Mouse (Mus musculus) embryo, embryonic 10.5 days (tissue): Measurements from ENCODE around the gene March2.

ENCODE experiments used
- DNase-seq: peaks from one replicate; pipeline ENCODE4 v3.0.0-alpha.2; 2015; ENCODE audit warnings: low spot score

March2 gene

DNA sequence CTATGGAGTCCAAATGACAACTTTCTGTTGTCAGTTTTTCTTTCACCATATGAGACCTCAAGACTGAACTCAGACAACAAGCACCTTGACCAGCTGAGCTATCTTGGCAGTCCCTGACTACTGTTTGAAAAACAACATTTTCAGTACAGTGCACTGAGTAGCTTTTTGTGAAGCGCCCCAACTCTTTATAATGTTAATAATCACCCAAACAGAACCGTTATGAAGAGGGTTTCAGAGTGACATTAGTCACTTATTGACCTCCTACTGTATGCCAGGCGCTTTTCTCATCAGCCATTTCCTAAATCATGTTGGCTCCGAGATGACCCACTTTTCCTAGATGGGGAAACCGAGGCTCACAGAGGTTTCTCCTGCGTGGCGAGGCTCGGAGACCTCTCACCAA is 488 bp downstream of the March2 start:
- DNase-seq = no peak

DNA sequence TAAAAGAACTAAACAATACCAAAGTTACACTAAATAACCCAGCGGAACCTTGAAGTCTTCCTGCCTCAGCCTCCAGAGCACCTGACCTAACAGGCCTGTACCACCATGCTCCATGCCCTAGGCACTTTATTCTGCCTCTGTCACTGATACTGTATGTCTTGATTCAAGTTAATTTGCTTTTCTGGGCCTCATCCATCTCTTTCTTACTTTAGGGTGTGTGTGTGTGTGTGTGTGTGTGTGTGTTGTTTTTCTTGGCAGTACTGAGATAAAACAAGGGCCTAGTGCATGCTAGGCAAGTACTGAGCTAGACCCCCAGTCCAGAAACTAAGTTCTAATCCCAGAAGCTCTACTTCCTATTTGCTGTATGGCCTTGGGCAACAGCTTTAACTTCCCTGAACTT is 1.2 kb downstream of the March2 start:
- DNase-seq = no peak

DNA sequence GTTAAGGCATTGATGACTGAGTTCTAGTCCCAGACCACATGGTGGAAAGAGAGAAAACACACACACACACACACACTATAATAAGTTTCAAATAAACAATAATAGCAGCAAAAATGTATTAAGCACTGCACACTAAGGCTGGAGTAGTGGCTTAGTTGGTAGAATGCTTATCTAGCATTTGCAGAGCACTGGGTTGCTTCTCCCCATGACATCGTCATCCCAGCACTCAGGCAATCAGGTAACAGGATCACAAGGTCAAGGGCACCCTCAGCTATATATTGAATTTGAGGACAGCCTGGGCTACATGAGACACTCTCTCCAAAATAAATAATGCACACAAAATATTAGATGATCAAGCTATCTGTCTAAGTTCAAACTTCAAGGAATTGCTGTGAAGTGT is 3.7 kb downstream of the March2 start:
- no peak for DNase-seq

DNA sequence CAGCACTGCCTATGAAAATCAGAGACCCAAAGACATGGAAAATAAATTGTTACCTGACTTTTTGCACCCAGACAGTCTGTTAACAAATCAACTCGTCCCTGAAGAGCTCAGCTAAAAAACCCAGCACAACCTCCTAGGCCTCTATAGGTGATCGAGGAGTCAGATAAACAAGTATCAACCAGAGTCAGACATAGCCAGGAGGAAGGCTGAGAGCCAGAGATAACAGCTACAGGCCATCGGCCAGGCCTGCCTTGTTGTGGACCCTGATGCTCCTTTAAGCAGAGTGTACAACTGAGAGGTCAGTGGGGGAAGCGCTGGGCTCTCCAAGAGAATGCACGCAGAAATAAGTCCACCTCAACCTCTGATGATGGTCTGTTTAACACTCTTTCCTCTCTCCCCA is 5.2 kb downstream of the March2 start:
- peak; percentile 4 for DNase-seq

DNA sequence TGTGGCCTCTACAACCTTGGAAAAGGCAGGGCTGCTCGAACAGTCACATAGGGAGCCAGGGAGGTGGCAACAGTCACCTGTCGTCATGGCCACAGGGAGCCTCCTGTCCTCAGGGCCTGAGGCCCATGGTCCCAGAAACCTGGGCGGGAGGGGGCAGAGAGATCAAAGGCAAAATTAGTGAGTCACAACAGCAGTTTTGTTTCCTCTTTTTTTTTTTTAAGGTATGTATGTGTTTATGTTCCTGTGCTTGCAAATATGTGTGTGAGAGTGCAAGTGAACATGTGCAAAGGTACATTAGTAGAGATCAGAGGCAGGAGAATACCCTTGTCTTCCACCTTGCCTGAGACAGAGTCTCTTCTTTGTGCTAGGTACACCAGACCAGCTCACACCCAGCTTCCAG is 8.6 kb downstream of the March2 start:
- no peak for DNase-seq

DNA sequence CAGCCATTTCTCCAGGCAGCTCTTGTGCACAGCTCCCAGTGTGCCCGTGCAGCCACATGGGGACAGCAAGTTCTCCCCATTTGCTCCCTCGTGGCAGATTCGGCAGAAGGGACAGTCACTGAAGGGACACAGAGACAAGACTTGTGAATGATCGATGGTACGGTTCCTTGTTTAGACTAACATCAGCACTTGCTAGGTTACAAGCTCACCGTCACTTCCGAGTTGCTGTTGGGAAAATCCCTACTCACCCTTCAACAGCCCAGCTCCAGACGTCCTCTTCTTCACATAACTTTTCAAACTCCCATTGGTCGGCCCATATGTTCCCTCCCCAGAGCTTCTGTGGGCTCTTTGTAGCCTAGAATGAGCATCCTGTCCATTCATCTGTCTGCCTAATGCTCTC is 15.4 kb downstream of the March2 start:
- DNase-seq = no peak

DNA sequence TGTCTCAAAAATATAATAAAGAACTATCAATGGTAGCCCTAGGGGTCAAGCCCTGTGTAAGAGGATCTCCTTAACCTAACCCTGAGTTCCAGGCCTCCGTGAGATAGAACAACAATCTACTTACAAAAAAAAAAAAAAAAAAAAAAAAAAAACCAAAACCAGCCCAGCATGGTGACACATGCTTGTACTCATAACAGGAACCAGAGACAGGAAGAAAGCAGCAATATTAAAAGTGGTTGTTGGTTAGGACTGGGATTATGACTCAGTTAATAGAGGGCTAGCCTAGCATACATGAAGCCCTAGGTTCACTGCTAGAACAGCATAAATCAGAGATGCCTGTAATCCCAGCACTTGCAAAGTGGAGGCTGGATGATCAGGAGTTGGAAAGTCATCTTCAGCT is 16.3 kb downstream of the March2 start:
- DNase-seq = no peak

DNA sequence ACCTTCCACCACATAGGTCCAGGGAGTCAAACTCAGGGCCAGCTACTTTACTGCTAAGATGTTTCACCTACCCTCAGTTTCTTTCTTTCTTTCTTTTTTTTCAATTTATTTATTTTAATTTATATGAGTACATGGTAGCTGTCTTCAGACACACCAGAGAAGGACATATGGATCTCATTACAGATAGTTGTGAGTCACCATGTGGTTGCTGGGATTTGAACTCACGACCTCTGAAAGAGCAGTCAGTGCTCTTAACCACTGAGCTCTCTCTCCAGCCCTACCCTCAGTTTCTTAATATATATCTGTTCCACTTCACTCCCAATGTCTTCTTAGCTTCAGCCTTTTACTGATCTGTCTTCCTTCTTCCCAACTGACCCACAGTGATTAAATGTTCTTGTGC is 23.0 kb downstream of the March2 start:
- no peak for DNase-seq

DNA sequence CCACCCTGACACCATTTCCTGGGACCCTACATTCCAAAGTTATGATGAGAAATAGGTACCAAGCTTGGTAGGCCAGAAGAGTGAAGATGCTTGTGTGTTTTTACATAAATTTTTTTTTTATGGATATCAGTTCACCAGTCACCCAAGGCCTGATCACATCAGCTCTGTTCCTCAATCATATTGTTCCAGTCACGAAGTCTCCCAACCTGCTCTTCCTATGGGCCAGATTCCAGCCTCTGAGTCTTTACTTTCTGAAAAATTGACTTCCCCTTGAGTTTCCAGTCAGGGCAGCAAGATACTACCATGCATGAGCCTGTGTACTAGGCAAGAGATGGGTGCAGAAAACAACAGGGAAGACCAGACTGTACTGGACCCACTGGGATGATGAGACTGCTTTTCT is 31.7 kb downstream of the March2 start, which contains the start of gene Hnrnpm:
TSS of gene Hnrnpm (minus strand) at position 101 of the 400 bp plus-strand sequence.
- DNase-seq = no peak

DNA sequence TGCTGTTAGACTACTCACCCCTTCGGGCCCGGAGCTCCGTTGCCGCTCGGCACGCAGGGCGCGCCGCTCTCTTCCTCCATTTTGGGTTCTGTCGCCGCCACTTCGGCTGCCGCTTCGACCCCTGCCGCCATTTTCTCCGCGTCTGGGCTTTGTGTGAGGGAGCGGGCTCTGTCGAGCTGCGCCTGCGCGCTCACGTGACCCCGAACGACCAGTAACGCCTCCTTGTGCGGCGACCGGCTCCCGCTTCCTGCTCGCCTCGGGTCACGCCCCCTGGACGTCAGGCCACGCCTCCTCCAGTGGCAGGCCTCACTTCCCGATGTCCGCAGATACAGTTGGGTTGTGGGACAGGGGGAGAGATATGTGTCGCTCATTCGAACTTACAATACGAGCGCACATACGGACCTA is 33.2 kb downstream of the March2 start:
- peak; percentile 97 for DNase-seq

DNA sequence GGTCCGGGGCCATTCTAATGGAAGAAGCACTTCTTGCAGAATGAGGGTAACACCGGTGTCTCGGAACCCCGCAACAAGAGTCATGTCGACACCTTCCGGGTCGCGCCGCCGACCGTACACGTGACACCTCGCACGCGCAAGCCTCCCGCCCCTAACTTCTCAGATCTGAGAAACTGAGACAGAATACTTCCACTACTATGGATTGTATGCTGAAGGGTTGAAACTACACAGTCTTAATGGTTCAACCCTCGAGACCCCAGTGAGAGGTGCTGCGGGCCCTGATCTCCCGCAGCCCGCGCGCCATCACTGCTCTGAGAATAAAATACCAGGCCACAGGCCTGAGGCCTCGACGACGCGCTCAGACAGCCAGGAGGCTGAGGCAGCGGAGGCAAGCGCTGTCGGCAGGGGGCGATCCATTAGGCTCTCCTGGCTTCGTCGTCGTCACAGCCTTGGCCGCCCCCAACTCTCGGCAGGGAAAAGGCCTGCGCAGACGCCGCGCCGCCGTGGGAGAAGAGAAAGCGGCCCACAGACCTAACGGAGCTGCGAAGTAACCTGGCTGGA is 33.7 kb downstream of the March2 start:
- peak; percentile 81 for DNase-seq

DNA sequence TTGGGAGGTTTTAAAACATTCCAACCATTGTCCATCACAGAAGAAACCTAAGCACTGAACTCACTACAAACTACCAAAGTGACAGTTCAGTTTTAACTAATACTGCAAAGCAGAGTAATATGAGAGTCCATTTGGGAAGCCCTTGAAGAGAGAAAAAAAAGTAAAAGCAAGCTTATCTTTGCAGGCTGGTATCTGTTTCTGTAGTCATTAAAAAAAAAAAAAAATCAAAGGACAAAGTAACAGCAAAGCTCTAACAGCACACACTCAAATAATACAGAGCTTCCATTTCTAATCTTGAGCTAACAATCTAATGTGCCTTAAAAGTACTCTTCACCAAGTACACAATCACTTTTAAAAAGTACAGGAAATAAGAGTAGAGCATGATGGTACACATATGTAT is 36.7 kb downstream of the March2 start:
- DNase-seq = no peak

DNA sequence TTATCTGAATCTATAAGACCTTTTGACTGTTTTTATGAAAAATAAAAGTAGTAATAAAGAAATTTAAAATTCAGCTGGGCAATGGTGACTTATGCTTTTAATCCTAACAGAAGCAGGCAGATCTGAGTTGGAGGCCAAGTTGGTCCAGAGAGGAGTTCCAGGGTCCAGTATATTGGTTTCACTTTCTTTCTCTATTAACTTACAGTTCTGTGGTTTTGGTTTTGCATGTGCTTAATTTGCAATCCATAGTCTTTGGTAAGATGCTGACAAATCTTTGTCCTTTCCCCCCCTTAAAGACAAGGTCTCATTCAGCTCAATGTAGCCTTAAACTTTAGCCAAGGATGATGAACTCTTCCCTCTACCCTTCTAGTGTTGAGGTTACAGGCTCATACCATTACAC is 39.7 kb downstream of the March2 start:
- no peak for DNase-seq

DNA sequence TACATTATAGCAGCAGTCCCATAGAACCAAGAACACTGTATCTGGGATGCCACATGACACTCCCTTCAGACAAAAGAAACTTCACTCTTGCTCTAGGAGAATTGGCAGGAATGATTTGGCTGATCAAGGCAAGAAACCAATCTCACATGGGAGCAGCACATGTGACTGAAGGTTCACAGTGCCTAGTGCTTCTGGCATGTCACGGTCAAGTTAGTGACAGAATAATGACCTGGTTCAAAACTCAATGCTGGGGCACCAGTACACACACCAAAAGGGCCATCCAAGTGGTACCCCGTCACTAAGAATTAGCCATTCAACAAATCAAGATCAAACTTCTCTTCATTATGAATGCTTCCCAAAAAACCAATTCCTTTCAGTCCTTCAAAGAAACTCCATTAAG is 42.4 kb downstream of the March2 start:
- DNase-seq = no peak

DNA sequence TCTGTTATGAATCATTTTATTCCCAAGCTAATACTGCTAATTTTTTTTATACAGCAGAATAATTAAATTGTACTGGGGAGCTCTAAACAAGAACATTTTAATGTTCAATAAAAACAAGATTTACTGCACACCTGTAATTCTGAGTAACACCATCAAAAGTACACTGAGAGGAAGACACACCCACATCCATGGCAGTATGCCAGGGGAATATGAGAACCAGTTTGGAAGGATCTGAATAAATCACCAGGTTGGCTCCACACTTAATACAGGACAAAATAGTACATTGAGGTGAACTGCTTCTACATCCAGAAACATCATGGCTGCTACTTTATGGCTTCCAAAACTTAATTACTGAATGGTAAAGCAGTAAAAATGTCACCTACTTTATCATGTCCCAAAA is 43.0 kb downstream of the March2 start:
- DNase-seq = no peak

DNA sequence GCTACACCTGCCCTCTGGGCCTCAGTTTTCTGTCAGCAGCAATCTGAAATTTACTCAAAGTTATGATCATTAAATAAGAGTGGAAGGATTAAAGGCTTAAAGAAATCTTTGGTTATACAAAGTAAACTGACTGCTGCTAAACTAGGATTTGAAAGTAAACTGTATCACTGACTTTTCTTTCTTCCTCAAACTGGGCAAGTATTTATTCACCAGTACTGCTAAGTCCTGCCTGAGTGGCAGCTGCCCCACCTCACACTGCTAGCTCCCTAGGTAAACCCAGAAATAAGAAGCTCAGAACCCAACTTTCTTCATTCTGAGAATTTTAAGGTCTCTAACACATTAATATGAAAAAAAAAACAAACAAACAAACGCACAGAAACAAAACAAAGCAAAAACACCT is 44.6 kb downstream of the March2 start:
- no peak for DNase-seq

DNA sequence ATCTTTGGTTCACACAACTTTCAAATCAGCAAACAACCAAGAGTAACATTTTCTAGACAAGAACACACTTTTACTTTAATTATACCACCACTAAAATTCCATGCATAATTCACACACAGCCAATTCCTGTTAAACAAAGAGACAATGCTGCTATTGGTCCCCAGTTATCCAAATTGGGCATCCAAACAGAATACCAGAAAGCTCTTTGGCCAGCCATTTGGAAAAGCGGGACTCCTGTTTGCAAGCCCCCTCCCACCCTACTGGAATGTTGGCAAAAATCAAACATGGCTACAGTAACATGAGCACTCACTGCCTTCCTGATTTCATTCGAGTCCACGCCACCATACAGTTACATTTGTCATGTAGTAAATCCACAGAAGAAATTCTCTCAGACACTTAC is 48.8 kb downstream of the March2 start:
- no peak for DNase-seq

DNA sequence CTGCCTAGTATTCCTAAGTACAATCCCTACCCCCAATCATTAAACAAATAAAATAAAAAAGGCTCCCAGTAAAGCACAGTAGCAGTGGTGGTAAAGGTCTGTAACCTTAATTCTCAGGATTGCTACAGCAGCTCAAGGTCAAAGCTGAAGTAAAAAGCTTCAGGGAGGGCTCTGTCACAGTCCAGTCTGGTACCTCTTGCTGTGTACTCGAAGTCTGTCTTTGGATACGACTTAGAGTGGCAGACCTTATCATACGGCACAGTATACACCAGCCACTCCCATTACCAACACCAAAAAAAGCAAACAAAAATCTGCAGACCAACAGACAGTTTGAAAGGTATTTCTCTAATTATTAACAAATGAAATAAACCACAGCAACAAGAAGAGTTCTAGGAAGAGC is 51.7 kb downstream of the March2 start:
- no peak for DNase-seq

DNA sequence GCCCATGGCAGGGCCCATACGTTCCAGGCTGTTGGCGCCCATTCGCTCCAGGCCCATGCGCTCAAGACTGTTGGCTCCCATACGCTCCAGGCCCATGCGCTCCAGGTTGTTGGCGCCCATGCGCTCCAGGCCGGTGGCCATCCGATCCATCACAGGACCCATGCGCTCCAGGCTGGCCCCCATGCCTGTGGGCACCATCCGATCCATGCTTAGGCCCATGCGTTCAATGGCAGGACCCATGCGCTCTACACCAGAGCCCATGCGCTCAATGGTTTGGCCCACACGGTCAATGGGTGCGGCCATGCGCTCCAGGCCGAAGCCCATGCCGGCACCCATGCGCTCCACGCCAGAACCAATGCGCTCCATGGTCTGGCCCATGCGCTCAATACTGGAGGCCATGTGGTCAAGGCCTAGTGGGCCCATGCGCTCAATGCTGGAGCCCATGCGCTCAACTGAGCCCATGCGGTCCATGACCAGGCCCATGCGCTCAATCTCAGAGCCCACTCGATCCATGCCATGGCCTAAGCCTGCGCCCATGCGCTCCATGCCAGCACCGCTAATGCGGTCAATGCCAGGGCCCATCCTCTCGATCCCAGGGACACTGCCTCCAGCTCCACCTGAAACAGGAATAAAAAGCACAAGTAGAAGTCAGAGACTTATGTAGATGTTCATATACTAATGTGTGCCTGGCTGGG is 68.5 kb downstream of the March2 start:
- DNase-seq = no peak

DNA sequence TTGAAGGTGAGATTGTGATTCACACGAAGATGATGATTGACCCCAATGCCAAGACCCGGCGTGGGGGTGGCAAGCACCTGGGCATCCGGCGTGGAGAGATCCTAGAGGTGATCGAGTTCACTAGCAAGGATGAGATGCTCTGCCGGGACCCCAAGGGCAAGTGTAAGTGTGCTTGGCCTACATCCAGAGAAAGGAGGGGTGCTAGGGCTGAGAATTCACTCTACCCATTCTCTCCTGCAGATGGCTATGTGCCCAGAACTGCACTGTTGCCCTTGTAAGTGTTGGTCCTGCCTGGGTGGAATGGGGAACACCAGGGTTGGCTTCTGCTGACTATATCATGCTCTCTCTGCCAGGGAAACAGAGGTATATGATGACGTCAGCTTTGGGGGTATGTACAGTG is 73.4 kb downstream of the March2 start:
- no peak for DNase-seq

DNA sequence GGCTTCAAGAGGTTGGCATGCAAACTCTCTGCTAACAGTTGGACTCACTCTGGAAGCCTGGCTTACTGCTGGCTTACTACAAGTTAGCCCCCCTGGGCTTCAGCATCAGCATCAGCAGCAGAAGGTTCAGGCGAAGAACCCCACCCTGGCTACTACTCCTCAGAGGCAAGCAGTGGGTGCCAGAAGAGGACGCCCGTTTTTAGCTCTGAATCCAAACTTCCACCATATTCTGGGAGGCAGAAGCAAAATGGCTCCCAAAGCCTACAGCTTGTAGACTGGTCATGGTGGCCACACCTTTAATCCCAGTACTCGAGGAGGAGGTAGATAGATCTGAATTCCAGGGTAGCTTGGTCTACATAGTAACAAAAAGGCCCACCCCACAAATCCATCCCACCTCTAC is 74.4 kb downstream of the March2 start:
- DNase-seq = no peak

DNA sequence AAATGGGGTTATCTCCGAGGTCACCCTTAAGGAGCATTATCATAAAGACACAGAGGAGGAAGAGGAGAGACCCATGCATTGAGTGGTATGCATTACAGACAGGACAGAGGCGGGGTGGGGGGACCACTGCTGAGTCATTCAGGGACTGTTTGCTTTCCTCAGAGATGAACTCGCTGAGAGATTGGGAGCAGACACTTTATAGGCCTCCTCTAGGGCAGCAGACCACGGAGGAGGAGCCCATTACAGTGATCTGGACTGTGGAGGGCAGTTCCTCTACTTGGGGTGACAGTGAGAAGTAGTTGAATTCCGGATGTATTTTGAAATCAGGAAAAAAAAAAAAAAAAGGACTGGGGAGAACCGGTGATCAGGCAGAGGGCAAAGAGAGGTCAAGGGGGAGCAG is 78.7 kb downstream of the March2 start:
- no peak for DNase-seq

DNA sequence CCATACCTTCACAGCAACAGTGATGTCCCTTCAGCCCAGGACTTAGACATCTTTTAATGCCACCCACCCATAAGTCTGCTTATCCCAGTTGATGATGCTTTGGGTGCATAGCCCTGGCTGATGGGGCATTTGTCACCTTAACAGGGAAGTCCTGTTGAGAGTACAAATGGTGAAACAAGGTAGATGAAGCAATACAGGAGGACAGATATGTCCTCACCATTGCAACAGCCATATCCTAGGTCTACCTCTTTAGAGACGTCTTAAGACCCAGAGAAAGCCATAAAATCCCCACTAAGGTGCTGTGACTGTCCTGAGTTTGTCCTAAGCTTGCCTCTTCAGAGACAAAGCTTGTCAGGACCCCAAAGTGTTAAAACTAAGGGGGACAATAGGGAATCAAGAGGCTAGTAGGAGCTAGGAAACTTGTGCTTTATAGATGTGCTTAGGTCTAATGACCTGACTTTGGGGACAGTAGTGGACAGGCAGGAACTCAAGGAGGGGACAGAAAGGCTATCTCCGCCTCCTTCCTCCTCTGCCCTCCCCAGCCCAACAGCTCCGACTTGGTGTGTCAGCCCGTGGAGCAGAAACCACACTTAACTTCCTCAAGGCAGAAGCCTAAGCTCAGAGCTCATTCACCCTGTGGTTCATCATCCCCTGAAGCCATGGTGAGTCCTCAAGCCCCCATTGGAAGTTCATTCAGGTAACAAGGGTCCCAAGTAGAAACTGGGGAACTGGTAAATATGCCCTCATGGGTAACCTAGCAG is 80.8 kb downstream of the March2 start, which contains the start of gene Pram1:
TSS of gene Pram1 (plus strand) at position 541 of the 761 bp plus-strand sequence.
- DNase-seq = no peak
